Mouse (Mus musculus): ENCODE measurements around the gene Slc35f5. TPM values are rescaled to one million over a fixed set of nuclear protein-coding genes. Genes with fewer than 3 reads are reported as not detected.
"Not testable (repeated sequence)": the region's sequence is repeated elsewhere in the genome, so short reads cannot be mapped to it uniquely, and the experiment has no call there.

Gene Slc35f5
- total RNA-seq (2021): 10 to 100 TPM; 14.8 to 18.8 TPM
- long read RNA-seq, experiment 1, transcript Slc35f5-201 (16 exons, 2,733 nt): major isoform, 13 of 18 reads
- long read RNA-seq, experiment 1, partial matches to known transcripts: 3 of 18 reads
- long read RNA-seq, experiment 1, other reads (novel, unspliced or antisense): 2 of 18 reads
- long read RNA-seq, experiment 2, transcript Slc35f5-201 (16 exons, 2,733 nt): major isoform, 12 of 16 reads
- long read RNA-seq, experiment 2, partial matches to known transcripts: 1 of 16 reads
- long read RNA-seq, experiment 2, other reads (novel, unspliced or antisense): 3 of 16 reads

- intact Hi-C loops (cut with DNase I): loop anchor here (1.0 kb wide), 1 partner anchor 125 kb away; the partner anchor contains the start of gene Actr3
- DNase-seq: peak; percentile 97 to 98
Measured at GRCm38 (mm10) chr1:125560259-125561192, at the start of gene Slc35f5. Gene Slc35f5 (plus strand): TSS chr1:125560595.

GRCm38 (mm10) chr1:125514706-125515105 lies 45.7 kb upstream of the Slc35f5 start:
- intact Hi-C loops (cut with DNase I): no loop called here
- no peak for DNase-seq

GRCm38 (mm10) chr1:125516910-125517659 lies 43.3 kb upstream of the Slc35f5 start:
- no peak for DNase-seq
- intact Hi-C loops (cut with DNase I): no loop called here

- intact Hi-C loops (cut with DNase I): no loop called here
- peak in 1 of 2 experiments; percentile 19 for DNase-seq
Measured at GRCm38 (mm10) chr1:125519107-125519611, 41.2 kb upstream of the Slc35f5 start.

- peak in 1 of 2 experiments; percentile 10 for DNase-seq
- intact Hi-C loops (cut with DNase I): no loop called here
Measured at GRCm38 (mm10) chr1:125525965-125526665, 34.3 kb upstream of the Slc35f5 start.

GRCm38 (mm10) chr1:125526666-125527004 lies 33.8 kb upstream of the Slc35f5 start:
- intact Hi-C loops (cut with DNase I): no loop called here
- DNase-seq: no peak

- DNase-seq: no peak
- intact Hi-C loops (cut with DNase I): no loop called here
Measured at GRCm38 (mm10) chr1:125527364-125527763, 33.0 kb upstream of the Slc35f5 start.

- DNase-seq; intact Hi-C loops (cut with DNase I): not testable (repeated sequence)
Measured at GRCm38 (mm10) chr1:125533180-125533912, 27.0 kb upstream of the Slc35f5 start.

- DNase-seq: no peak
- intact Hi-C loops (cut with DNase I): no loop called here
Measured at GRCm38 (mm10) chr1:125537131-125537530, 23.3 kb upstream of the Slc35f5 start.

GRCm38 (mm10) chr1:125537776-125538175 lies 22.6 kb upstream of the Slc35f5 start:
- no peak for DNase-seq
- intact Hi-C loops (cut with DNase I): no loop called here

GRCm38 (mm10) chr1:125539312-125539711 lies 21.1 kb upstream of the Slc35f5 start:
- intact Hi-C loops (cut with DNase I): no loop called here
- no peak for DNase-seq

- peak; percentile 31 to 51 for DNase-seq
- intact Hi-C loops (cut with DNase I): no loop called here
Measured at GRCm38 (mm10) chr1:125542008-125542999, 18.1 kb upstream of the Slc35f5 start.

GRCm38 (mm10) chr1:125549872-125550271 lies 10.5 kb upstream of the Slc35f5 start:
- no peak for DNase-seq
- intact Hi-C loops (cut with DNase I): no loop called here

GRCm38 (mm10) chr1:125550359-125550758 lies 10.0 kb upstream of the Slc35f5 start:
- intact Hi-C loops (cut with DNase I): no loop called here
- DNase-seq: no peak

GRCm38 (mm10) chr1:125551564-125551963 lies 8.8 kb upstream of the Slc35f5 start:
- no peak for DNase-seq
- intact Hi-C loops (cut with DNase I): no loop called here

- intact Hi-C loops (cut with DNase I): no loop called here
- DNase-seq: no peak
Measured at GRCm38 (mm10) chr1:125559261-125559660, 1.1 kb upstream of the Slc35f5 start.

- DNase-seq: no peak
- intact Hi-C loops (cut with DNase I): loop anchor here (1.0 kb wide), 1 partner anchor 124 kb away; the partner anchor contains the start of gene Actr3
Measured at GRCm38 (mm10) chr1:125559721-125560120, 674 bp upstream of the Slc35f5 start.

GRCm38 (mm10) chr1:125561206-125561605 lies 811 bp downstream of the Slc35f5 start:
- intact Hi-C loops (cut with DNase I): no loop called here
- peak in 1 of 2 experiments; percentile 40 for DNase-seq
